Mouse (Mus musculus): ENCODE measurements around the gene Dlx5.

DNA sequence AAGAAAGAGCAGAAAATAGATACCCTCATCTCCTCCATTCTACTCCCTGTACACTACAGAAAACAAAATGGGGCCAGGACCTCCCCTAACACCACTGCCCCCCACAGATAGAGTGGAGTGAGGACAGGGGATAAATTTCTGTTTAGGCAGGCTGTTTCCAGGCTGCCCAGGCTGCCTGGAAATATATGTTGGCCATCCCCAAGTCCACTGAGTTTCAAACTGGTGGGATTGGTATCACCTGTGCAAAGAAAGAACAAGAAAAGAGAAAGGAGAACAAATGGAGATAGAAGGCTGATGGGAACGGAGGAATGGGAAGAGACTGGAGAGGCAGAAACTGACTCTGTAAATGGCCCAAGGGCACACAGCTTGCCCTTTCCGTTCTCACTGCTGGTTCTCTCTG lies 5.7 kb downstream of the Dlx5 start:
- TF ChIP-seq CTCF (IDR thresholded peaks at IDR 0.05; ENCODE audit: low read depth) (no peak), EP300 (optimal IDR thresholded peaks at IDR 0.05) (no peak)

Measured in stomach, postnatal 0 days (tissue).